Mouse (Mus musculus) forebrain, embryonic 14.5 days (tissue): ENCODE results near the gene Sgk2. TPM values are rescaled to one million over a fixed set of nuclear protein-coding genes. Genes with fewer than 3 reads are reported as not detected.

Experiments used
- ATAC-seq: fragments of 200-750 bp; cut with Nextera tagmentation; 2 replicates; pipeline ENCODE4 v1.8.0; 2017; ENCODE audit warnings: mild to moderate bottlenecking, moderate library complexity
- DNase-seq: peaks from one replicate; pipeline ENCODE4 v3.0.0-alpha.2; 2015; ENCODE audit warnings: low spot score
- H3K27ac ChIP-seq: fragments of 300-500 bp; sonication (generic); 2 replicates; pipeline ENCODE4 v1.5.1; 2014; ENCODE audit warnings: low read depth, mild to moderate bottlenecking, control low read depth, low read length, moderate library complexity
- H3K27me3 ChIP-seq: fragments of 300-500 bp; sonication (generic); replicated peaks from 2 replicates; pipeline ENCODE4 v1.6.1; 2014; ENCODE audit warnings: low read length, control low read depth, mixed read lengths; ENCODE audit not compliant: control insufficient read depth, insufficient read depth
- H3K36me3 ChIP-seq: fragments of 300-500 bp; sonication (generic); 2 replicates; pipeline ENCODE4 v1.6.1; 2014; ENCODE audit warnings: low read length, control low read depth; ENCODE audit not compliant: control insufficient read depth, insufficient read depth
- H3K4me1 ChIP-seq: fragments of 300-500 bp; sonication (generic); 2 replicates; pipeline ENCODE4 v1.6.1; 2014; ENCODE audit warnings: antibody characterized with exemption, low read length, control low read depth; ENCODE audit not compliant: control insufficient read depth, insufficient read depth
- H3K4me2 ChIP-seq: fragments of 300-500 bp; sonication (generic); 2 replicates; pipeline ENCODE4 v1.6.1; 2014; ENCODE audit warnings: mild to moderate bottlenecking, control low read depth, low read length
- H3K4me3 ChIP-seq: fragments of 300-500 bp; sonication (generic); 2 replicates; pipeline ENCODE4 v1.5.1; 2014; ENCODE audit warnings: low read depth, low read length, control low read depth
- H3K9ac ChIP-seq: fragments of 300-500 bp; sonication (generic); 2 replicates; pipeline ENCODE4 v1.6.1; 2014; ENCODE audit warnings: mild to moderate bottlenecking, low read length, control low read depth, moderate library complexity
- H3K9me3 ChIP-seq: fragments of 300-500 bp; sonication (generic); replicated peaks from 2 replicates; pipeline ENCODE4 v1.6.1; 2016; ENCODE audit warnings: low read length, control low read depth, mixed read lengths; ENCODE audit not compliant: control insufficient read depth
- WGBS: fragments of 180-500 bp; shearing (Covaris S2); extraction: QIAGEN DNeasy Blood & Tissue Kit; methylation state at CpG from one replicate; pipeline ENCODE4 v1.1.7; 2014; 5-methylcytosine and 5-hydroxymethylcytosine counted together
- polyA plus RNA-seq: library from polyadenylated mRNA; unstranded; fragments of >200 nt; fragmentation: Nextera tagmentation; extraction: Ambion mirVana; gene quantifications from 2 replicates; pipeline ENCODE4 v1.2.1, GENCODE M21; 2014

The Sgk2 gene
- polyA plus RNA-seq = not detected in 2 replicates

DNA sequence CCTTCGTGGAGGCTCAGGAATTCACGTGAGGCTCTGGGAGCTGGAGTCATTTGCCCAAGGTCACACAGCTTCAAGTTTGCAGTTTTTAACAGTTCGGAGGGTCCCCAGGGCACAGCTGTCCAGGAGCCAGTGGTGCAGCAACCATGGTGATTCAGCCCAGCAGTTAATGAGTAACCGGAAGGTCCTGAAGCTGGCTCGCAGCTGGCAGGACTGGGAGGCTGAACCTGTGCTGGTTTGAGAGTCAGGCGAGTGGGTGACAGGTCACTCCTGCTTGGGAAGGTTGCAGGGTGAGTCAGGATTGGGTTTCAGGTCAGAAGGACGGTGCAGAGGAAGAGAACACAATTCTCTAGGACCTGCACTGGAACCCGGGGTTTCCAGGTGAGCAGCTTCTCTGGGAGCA, at the start of gene Sgk2:
Gene Sgk2 (plus strand): TSS at position 113 of the 400 bp plus-strand sequence.
- no peak for DNase-seq
- Histone ChIP-seq H3K4me1 (no peaks in the 10 kb centered on the region), H3K27ac (no peak within 1 kb of the TSS), H3K9me3 (no peaks in the 10 kb centered on the region), H3K4me3 (no peak within 1 kb of the TSS), H3K36me3 (no peaks in the 10 kb centered on the region), H3K9ac (no peak within 1 kb of the TSS), H3K4me2 (no peak within 1 kb of the TSS), H3K27me3 (no peaks in the 10 kb centered on the region)
- no peak for ATAC-seq
- 75% methylated on average over 8 of the region's 8 CpGs for WGBS

DNA sequence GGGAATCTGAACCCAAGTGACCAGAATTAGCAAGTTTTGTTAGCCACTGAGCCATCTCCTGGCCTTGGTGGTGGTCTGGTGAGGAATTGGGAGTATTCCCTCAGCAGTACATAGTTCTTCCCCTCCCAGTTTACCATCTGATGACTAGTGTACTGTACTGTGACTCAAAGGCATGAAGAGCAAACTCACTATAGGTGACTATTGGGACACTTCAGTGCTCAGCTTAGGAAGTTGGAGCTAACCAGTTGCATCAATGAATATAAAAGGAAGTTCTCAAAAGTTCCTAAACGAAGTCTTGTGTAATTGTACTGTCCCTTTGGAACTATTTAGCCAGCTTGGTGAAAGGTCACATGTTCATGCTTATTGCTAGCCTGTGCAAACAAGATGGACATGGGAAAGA, 47.6 kb upstream of the Sgk2 start:
- DNase-seq (no peak), ATAC-seq (no peak)
- Histone ChIP-seq H3K27ac (no peak overlapping the region), H3K36me3 (peaks cover 64% of the 10 kb centered on the region), H3K9ac (no peak overlapping the region), H3K9me3 (no peaks in the 10 kb centered on the region), H3K27me3 (no peaks in the 10 kb centered on the region; the same call in 1 of the 2 replicates), H3K4me2 (no peak overlapping the region), H3K4me1 (peaks cover 2% of the 10 kb centered on the region; the same call in 1 of the 2 replicates), H3K4me3 (no peak overlapping the region)
- 80% methylated on average over 1 of the region's 1 CpGs for WGBS

DNA sequence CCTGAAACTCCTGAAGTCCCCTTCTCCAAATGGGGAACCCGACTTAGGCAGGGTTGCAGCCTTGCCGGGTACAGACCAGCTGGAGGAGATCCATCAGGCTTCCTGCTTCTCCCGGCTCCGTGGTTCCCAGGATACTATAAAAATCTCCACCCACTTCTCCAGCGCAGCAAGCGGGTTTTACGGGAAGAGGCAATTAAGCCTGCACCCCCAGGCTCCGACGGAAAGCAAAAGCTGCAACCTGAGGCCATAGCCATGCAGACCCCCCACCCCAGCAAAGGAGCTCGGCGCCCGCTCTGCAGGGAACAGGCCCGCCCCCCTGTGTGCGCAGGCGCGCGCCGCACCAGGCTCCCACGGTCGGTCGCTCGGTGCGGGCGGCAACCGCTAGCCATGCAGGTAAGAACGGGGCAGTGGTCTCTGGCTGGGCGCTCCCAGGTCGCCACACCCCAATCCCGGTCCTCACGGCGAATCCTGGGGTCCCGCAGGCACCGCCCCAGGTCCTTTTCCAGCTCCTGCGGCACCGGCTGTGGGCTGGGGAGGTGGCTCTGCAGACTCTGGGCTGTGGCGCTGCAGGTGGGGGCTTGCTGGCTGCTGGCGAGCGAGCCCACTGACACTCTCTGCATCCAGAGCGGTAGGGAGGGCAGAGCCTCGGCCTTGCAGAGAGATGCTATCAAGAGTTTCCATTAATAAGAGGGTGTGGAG, 43.8 kb upstream of the Sgk2 start, which contains the start of gene L3mbtl1:
Gene L3mbtl1 (plus strand): TSS at position 325 of the 699 bp plus-strand sequence.
- Histone ChIP-seq H3K9me3 (no peaks in the 10 kb centered on the region), H3K4me3 (peak within 1 kb of the TSS; percentile 49), H3K27ac (no peak within 1 kb of the TSS), H3K36me3 (peaks cover 30% of the 10 kb centered on the region), H3K27me3 (no peaks in the 10 kb centered on the region; the same call in 1 of the 2 replicates), H3K9ac (peak within 1 kb of the TSS; percentile 66), H3K4me2 (peak within 1 kb of the TSS; percentile 97), H3K4me1 (peaks cover 2% of the 10 kb centered on the region; the same call in 1 of the 2 replicates)
- DNase-seq (peak; percentile 39), ATAC-seq (peak; percentile 78)
- WGBS = 0% methylated on average over 36 of the region's 40 CpGs

DNA sequence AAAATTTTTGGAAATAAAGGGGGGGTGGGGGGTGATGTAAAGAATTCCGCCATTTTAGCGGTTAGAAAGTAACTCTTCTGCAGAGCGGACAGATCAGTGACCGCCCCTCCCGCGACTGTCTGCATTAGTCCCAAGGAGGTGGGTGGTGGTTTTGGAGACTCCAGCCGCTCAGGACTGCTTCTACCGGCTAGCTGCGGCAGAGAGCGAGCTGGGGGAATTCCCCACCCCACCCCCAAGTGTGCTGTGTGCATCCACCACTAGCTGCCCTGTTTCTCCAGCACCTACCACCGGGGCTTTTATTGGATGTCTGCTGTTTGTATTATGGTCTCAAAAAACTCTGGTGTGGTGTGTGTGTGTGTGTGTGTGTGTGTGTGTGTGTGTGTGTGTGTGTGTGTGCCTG, 43.2 kb upstream of the Sgk2 start:
- 10% methylated on average over 11 of the region's 11 CpGs for WGBS
- Histone ChIP-seq H3K9ac (peak overlapping the region; percentile 66; the same call in 1 of the 2 replicates), H3K9me3 (no peaks in the 10 kb centered on the region), H3K27me3 (no peaks in the 10 kb centered on the region; the same call in 1 of the 2 replicates), H3K36me3 (peaks cover 24% of the 10 kb centered on the region), H3K4me1 (peaks cover 2% of the 10 kb centered on the region; the same call in 1 of the 2 replicates), H3K4me3 (peak overlapping the region; percentile 49), H3K4me2 (peak overlapping the region; percentile 97), H3K27ac (no peak overlapping the region)
- DNase-seq (no peak), ATAC-seq (no peak)

DNA sequence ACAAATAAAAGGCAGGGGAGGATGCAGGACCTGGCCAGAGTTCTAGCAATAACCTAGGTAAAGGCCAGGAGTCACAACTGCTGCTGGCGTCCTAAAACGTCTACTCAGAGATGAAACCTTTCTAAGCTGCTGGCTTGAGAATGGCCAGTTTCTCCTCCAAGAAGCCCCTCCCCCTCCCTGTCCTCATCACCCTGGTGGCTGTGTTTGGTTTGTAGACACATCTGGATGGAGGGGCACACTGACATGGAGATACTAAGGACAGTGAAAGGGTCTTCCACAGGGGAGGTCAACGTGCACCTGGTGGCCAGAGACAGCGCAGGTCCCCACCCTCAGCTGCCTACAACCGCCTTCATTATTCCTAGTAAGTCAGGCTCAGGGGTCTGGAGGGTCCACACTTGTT, 40.2 kb upstream of the Sgk2 start:
- Histone ChIP-seq H3K36me3 (no peaks in the 10 kb centered on the region), H3K4me3 (no peak overlapping the region), H3K9me3 (no peaks in the 10 kb centered on the region), H3K4me1 (peaks cover 2% of the 10 kb centered on the region; the same call in 1 of the 2 replicates), H3K9ac (no peak overlapping the region), H3K4me2 (no peak overlapping the region), H3K27me3 (no peaks in the 10 kb centered on the region; the same call in 1 of the 2 replicates), H3K27ac (no peak overlapping the region)
- DNase-seq (no peak), ATAC-seq (no peak)
- WGBS = 85% methylated on average over 5 of the region's 5 CpGs

DNA sequence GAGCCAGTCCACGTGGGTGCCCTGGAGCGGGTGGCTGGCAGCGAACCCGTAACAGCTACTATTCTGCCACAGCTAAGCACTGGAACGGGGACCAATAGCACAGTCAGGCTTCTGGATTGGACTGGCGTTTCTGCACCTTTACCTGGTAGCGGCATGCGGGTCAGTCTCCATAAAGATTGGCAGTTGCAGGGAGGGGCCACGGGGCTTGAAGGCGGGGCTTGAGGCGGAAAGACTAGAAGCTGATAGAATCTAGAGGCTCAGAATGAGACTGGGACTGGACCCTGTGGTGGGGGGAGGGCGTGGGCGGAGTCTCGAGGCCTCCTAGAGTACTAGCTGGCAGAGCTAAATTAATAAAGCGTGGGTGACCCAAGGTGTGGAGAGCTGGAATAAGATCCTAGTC, 39.4 kb upstream of the Sgk2 start:
- ATAC-seq = no peak
- Histone ChIP-seq H3K4me1 (peaks cover 2% of the 10 kb centered on the region; the same call in 1 of the 2 replicates), H3K4me2 (peak overlapping the region; percentile 32), H3K9me3 (no peaks in the 10 kb centered on the region), H3K27ac (no peak overlapping the region), H3K4me3 (no peak overlapping the region), H3K27me3 (no peaks in the 10 kb centered on the region; the same call in 1 of the 2 replicates), H3K9ac (no peak overlapping the region), H3K36me3 (no peaks in the 10 kb centered on the region)
- WGBS = 41% methylated on average over 15 of the region's 15 CpGs
- no peak for DNase-seq

DNA sequence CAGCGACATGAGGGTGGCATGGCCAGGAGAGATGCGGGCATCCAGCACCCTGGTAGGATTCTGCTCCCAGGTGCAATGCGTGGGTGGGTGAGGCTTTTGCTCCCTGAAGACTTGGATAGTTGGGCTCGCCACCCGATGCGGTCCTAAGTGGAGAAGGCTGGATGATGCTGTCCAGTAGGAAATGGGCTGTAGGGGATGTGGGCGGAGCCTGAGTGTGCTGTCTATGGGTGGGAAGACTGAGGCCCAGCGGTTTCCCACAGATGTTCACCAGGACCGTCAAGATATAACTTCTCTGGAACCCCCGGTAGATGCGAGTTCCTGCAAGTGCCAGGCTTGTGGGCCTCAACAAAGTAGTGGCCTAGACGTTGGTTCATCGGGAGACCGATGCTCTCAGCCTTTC, 38.9 kb upstream of the Sgk2 start:
- H3K4me2 ChIP-seq = peak overlapping the region; percentile 32
- DNase-seq = no peak
- no peaks in the 10 kb centered on the region; the same call in 1 of the 2 replicates for H3K27me3 ChIP-seq
- peaks cover 2% of the 10 kb centered on the region; the same call in 1 of the 2 replicates for H3K4me1 ChIP-seq
- ATAC-seq = no peak
- 63% methylated on average over 14 of the region's 14 CpGs for WGBS
- no peaks in the 10 kb centered on the region for H3K36me3 ChIP-seq
- H3K27ac ChIP-seq = no peak overlapping the region
- H3K9ac ChIP-seq = no peak overlapping the region
- no peak overlapping the region for H3K4me3 ChIP-seq
- no peaks in the 10 kb centered on the region for H3K9me3 ChIP-seq

DNA sequence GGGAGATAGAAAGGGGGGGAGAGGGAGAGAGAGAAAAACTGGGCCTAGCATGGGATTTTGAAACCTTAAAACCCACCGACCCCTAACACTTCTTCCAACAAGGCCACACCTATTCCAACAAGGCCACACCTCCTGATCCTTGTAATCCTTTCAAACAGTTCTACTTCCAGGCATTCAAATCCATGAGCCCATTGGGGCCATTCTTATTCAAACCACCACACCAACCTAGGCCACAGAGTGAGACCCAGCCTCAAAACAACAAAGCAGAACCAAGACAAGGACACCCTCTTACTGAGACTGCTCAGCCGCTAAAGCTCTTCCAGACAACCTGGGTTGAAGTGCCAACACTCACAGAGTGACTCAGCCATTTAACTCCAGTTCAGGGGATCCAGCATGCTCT, 36.4 kb upstream of the Sgk2 start:
- H3K27me3 ChIP-seq = no peaks in the 10 kb centered on the region
- H3K27ac ChIP-seq = no peak overlapping the region
- no peaks in the 10 kb centered on the region for H3K4me1 ChIP-seq
- 100% methylated on average over 2 of the region's 2 CpGs for WGBS
- H3K9ac ChIP-seq = no peak overlapping the region
- H3K36me3 ChIP-seq = no peaks in the 10 kb centered on the region
- no peak for DNase-seq
- no peak overlapping the region for H3K4me2 ChIP-seq
- H3K9me3 ChIP-seq = no peaks in the 10 kb centered on the region
- ATAC-seq = no peak
- H3K4me3 ChIP-seq = no peak overlapping the region

DNA sequence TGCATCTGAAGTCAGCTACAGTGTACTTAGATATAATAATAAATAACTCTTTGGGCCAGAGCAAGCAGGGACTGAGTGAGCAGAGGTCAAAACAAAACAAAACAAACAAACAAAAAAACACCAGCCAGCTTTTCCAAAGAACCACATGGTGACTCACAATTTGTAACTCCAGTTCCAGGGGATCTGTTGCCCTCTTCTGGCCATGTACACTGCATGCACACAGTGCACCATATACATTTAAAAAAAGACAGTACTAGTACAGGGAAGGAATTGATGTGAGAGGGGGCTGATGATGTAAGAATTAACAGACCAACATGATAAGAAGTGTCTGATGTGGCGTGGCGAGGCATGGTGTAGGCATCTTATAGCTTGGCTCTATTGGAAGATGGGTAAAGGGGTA, 30.3 kb upstream of the Sgk2 start:
- Histone ChIP-seq H3K4me1 (no peaks in the 10 kb centered on the region), H3K36me3 (no peaks in the 10 kb centered on the region), H3K27ac (no peak overlapping the region), H3K27me3 (no peaks in the 10 kb centered on the region), H3K9ac (no peak overlapping the region), H3K4me2 (no peak overlapping the region), H3K9me3 (no peaks in the 10 kb centered on the region), H3K4me3 (no peak overlapping the region)
- ATAC-seq (no peak), DNase-seq (no peak)
- WGBS = 93% methylated on average over 2 of the region's 2 CpGs
